Mouse (Mus musculus) stomach, postnatal 0 days (tissue): Measurements from ENCODE around the gene Mtg1.

ENCODE experiments used
- CTCF ChIP-seq: IDR thresholded peaks from 2 replicates; pipeline ENCODE4 v1.5.1; 2016; ENCODE audit warnings: antibody characterized with exemption, low read depth, mild to moderate bottlenecking, moderate library complexity
- EP300 ChIP-seq: optimal IDR thresholded peaks from 2 replicates; pipeline ENCODE3; 2016; ENCODE audit warnings: antibody characterized with exemption

DNA sequence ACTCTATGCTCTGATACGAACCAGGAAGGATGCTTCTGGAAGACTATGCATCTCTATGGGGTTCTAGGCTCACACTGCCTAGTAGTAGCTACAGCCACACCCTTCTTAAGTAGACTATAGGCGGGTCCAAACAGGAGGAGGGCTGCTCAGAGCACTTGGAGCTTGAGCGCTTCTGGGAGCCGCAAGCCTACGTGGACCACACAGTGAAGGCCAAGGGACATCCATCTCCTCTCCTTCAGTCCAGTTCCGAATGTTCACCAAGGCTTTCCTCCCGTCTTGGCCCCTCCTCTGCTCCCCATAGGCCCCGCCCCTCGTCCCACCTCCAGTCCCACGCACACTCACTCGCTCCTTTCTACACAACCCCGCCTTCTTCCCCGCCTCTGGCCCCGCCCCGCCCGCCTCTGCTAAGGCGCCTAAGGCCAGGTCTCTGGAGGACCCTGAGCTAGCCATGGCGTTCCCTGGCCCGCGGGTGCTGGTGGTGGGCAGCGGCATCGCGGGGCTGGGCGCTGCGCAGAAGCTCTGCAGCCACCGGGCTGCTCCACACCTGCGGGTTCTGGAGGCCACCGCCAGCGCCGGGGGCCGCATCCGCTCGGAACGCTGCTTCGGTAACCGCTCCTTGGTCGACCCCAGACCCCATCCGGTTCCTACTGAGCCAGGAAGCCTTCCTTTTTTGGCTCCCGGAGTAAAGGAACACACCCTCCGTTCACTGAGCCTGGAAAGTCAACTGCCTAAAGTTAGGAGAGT, 11.9 kb upstream of the Mtg1 start:
- TF ChIP-seq CTCF = no peak
- TF ChIP-seq EP300 = no peak
